Mouse (Mus musculus): ENCODE measurements at regions not wholly inside any gene's neighbourhood (a gene's known extent, or its start where the extent isn't known, plus 50 kb on each side); places are given as distances from the start of the nearest gene placed in this dataset.

- TF ChIP-seq CTCF (IDR thresholded peaks at IDR 0.05) = no peak
- TF ChIP-seq EP300 (IDR thresholded peaks at IDR 0.05) = no peak
Observed at GRCm38 (mm10) chr8:67377061-67377460, 146.6 kb upstream of the Nat3 start.
